Mouse (Mus musculus): ENCODE measurements around the gene Cirbp. TPM values are rescaled to one million over a fixed set of nuclear protein-coding genes. Genes with fewer than 3 reads are reported as not detected.

Gene Cirbp
- polyA plus RNA-seq, 1 experiment from 2014 or later = 83.4 TPM

DNA sequence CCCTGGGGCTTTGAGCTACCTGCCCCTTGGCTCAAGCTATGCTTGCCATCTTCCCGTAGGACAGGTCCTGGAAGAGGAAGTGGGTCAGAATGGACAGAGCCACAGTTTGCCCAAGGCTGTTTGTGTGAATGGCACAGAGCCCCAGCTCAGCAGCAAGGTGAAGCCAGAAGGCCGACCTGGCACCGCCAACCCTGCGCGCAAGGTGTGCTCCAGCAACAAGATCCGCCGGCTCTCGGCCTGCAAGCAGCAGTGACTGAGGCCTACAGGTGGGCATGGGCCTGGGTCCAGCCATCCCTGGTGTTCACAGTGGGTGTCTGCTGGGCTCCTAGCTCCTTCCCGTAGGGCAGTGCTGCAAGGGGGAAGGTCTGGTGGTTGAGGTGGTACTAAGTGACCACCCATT lies 35.9 kb upstream of the Cirbp start:
- H3K9ac ChIP-seq (ENCODE audit: low read length) = no peak overlapping the region
- 86% methylated on average over 9 of the region's 9 CpGs for WGBS
- peaks cover 49% of the 10 kb centered on the region for H3K36me3 ChIP-seq (ENCODE audit: control insufficient read depth, insufficient read depth, low read length)
- no peak overlapping the region for H3K27ac ChIP-seq (ENCODE audit: low read length)
- no peak for ATAC-seq (ENCODE audit: low read depth)
- peaks cover 4% of the 10 kb centered on the region; the same call in 1 of the 2 replicates for H3K4me1 ChIP-seq (replicated peaks; ENCODE audit: control insufficient read depth, insufficient read depth, low read length)
- H3K4me2 ChIP-seq (ENCODE audit: low read depth, low read length) = no peak overlapping the region
- H3K9me3 ChIP-seq (ENCODE audit: control insufficient read depth, low read length) = no peaks in the 10 kb centered on the region
- H3K4me3 ChIP-seq (ENCODE audit: low read length) = no peak overlapping the region
- no peaks in the 10 kb centered on the region for H3K27me3 ChIP-seq (ENCODE audit: control insufficient read depth, insufficient read depth, low read depth, low read length)

DNA sequence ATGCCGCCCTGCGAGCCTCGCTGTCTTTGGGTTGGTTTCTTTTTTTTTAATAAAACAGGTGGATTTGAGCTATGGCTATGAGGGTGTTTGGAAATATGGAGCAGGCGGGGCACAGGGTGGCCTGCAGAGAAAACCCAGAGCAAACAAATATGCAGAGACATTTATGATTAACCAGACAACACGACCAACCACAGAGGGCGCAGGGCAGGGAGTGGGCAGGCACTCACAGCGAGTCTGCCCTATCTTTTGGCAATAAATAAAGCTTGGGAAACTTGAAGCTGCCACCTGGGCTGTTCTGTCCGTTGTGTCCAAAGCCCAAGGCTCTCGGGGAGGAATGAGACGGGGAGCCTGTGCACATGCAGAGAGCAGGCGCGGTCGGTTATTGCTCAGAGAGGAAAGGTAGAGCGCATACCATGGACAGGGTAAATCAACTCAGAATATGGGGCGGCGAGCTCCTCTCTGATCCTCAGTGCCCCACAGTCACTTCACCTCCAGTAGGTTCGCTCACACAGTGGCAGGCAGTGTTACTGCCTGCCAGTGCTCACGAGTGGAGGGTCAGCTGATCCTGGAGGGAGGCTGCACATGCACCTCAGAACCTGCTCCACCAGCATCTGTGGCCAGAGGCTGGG lies 35.3 kb upstream of the Cirbp start:
- no peak for ATAC-seq (ENCODE audit: low read depth)
- H3K27me3 ChIP-seq (ENCODE audit: control insufficient read depth, insufficient read depth, low read depth, low read length) = peaks cover 4% of the 10 kb centered on the region; the same call in 1 of the 2 replicates
- peaks cover 52% of the 10 kb centered on the region for H3K36me3 ChIP-seq (ENCODE audit: control insufficient read depth, insufficient read depth, low read length)
- no peak overlapping the region for H3K9ac ChIP-seq (ENCODE audit: low read length)
- no peak overlapping the region for H3K4me2 ChIP-seq (ENCODE audit: low read depth, low read length)
- peaks cover 4% of the 10 kb centered on the region; the same call in 1 of the 2 replicates for H3K4me1 ChIP-seq (replicated peaks; ENCODE audit: control insufficient read depth, insufficient read depth, low read length)
- no peaks in the 10 kb centered on the region for H3K9me3 ChIP-seq (ENCODE audit: control insufficient read depth, low read length)
- H3K4me3 ChIP-seq (ENCODE audit: low read length) = no peak overlapping the region
- 69% methylated on average over 18 of the region's 18 CpGs for WGBS
- no peak overlapping the region for H3K27ac ChIP-seq (ENCODE audit: low read length)

DNA sequence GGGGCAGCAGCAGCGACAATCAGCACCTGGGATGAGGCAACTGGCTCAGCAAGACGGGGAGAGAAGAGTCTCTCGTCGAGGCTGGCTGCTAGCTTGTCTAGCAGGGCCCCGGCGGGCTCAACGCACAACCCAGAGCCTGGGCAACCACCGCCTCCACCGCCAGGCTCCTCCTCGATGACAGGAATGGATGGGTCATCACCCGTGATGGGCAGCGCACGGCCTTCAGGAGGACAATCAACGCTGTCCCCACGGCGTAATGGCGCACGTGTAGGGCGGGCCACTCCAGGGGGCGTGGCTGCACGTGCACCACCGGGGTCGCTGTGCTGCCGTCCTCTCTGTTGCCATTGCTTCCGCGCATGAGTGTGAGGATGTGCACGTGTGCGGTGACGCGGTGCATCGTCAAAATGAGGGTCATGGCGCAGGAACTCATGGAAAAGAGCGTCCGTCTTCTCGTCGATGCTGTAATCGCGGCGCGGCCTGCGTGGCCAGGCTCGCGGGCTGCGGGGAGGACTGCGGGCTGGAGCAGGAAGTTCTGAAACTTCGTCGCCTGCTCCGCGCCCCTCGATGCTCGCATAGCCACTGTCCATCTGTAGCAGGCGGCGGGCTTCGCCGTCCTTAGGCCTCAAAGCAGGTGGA lies 34.4 kb upstream of the Cirbp start:
- ATAC-seq (ENCODE audit: low read depth) = no peak
- peaks cover 7% of the 10 kb centered on the region; the same call in 1 of the 2 replicates for H3K4me1 ChIP-seq (replicated peaks; ENCODE audit: control insufficient read depth, insufficient read depth, low read length)
- peaks cover 48% of the 10 kb centered on the region for H3K36me3 ChIP-seq (ENCODE audit: control insufficient read depth, insufficient read depth, low read length)
- H3K27ac ChIP-seq (ENCODE audit: low read length) = no peak overlapping the region
- H3K9ac ChIP-seq (ENCODE audit: low read length) = no peak overlapping the region
- peak overlapping the region; percentile 16; the same call in 1 of the 2 replicates for H3K4me2 ChIP-seq (ENCODE audit: low read depth, low read length)
- peaks cover 11% of the 10 kb centered on the region for H3K27me3 ChIP-seq (ENCODE audit: control insufficient read depth, insufficient read depth, low read depth, low read length)
- no peaks in the 10 kb centered on the region for H3K9me3 ChIP-seq (ENCODE audit: control insufficient read depth, low read length)
- 27% methylated on average over 55 of the region's 55 CpGs for WGBS
- H3K4me3 ChIP-seq (ENCODE audit: low read length) = no peak overlapping the region

DNA sequence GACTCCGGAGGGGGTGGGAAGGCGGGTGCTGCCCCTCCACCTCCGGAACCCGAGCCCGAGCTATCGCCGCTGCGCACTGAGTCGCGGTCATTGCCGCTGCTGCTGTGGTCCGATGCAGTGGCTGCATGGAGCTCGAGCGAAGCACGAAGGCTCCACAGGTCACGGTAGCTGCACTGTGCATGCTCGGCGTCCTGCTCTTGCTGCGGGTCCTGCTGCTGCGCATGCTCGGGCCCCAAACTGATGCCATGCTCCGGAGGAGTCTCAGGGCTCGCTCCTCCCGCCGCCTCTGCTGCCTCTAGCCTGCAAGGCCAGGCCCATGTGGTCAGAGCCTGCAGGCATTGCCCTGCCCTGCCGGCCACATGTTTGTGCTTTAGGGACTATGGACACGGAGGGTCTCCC lies 33.8 kb upstream of the Cirbp start:
- ATAC-seq (ENCODE audit: low read depth) = no peak
- WGBS = 56% methylated on average over 27 of the region's 27 CpGs
- H3K4me3 ChIP-seq (ENCODE audit: low read length) = no peak overlapping the region
- no peak overlapping the region for H3K9ac ChIP-seq (ENCODE audit: low read length)
- no peak overlapping the region for H3K4me2 ChIP-seq (ENCODE audit: low read depth, low read length)
- peaks cover 45% of the 10 kb centered on the region for H3K36me3 ChIP-seq (ENCODE audit: control insufficient read depth, insufficient read depth, low read length)
- H3K27me3 ChIP-seq (ENCODE audit: control insufficient read depth, insufficient read depth, low read depth, low read length) = peaks cover 16% of the 10 kb centered on the region
- H3K27ac ChIP-seq (ENCODE audit: low read length) = no peak overlapping the region
- peaks cover 10% of the 10 kb centered on the region; the same call in 1 of the 2 replicates for H3K4me1 ChIP-seq (replicated peaks; ENCODE audit: control insufficient read depth, insufficient read depth, low read length)
- no peaks in the 10 kb centered on the region for H3K9me3 ChIP-seq (ENCODE audit: control insufficient read depth, low read length)

DNA sequence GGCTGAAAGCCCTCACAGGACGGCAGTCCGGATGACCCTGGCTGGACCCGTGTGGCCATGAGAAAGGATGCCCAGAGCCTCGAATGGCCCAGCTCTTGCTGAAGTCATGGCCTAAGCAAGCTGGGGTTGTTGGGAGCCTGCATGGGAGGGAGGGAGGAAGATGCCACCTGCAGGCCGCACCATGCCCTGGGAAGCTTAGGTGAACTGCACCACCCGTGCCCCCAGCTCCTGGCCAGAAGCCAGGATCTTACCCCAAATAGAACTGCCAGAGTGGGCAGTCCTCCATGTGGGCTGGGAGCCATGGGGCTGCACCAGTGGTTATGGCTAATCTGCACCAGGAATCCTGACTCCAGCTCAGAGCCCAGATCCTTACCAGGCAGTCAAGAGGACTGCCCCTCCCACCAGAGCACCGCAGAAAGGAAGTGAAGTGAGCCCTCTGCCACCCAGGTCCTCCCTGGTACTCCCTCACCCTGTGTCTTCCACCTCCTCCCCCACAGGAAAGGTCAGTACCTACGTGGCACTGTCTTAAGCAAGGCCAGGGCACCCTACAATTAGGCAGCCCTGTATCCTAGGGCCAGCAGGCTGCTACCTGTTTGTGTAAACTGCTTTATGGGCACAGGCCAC lies 32.4 kb upstream of the Cirbp start:
- H3K27ac ChIP-seq (ENCODE audit: low read length) = no peak overlapping the region
- no peak for ATAC-seq (ENCODE audit: low read depth)
- 57% methylated on average over 8 of the region's 8 CpGs for WGBS

DNA sequence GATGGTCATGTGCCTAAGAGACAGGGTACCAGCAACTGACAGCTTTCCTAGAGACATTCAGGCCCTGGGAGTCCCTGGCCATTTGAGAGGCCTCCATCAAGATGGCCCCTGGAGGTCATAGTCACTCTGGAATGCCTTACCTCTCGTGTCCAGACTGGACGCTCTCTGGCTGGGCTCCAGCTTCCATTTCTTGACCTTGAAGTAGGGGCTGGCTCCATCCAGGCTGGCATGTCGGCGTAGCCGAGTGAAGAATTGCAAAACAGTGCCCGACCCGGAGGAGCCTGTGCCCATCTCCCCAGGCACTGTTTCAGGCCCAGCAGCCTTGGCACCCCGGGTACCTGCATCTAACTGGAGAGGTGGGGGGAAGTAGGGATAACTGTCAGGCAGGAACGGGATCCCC lies 31.4 kb upstream of the Cirbp start:
- Histone ChIP-seq H3K27ac (ENCODE audit: low read length) (no peak overlapping the region), H3K4me3 (ENCODE audit: low read length) (no peak overlapping the region), H3K27me3 (ENCODE audit: control insufficient read depth, insufficient read depth, low read depth, low read length) (peaks cover 34% of the 10 kb centered on the region), H3K9ac (ENCODE audit: low read length) (no peak overlapping the region), H3K4me1 (replicated peaks; ENCODE audit: control insufficient read depth, insufficient read depth, low read length) (peaks cover 29% of the 10 kb centered on the region), H3K9me3 (ENCODE audit: control insufficient read depth, low read length) (no peaks in the 10 kb centered on the region), H3K4me2 (ENCODE audit: low read depth, low read length) (no peak overlapping the region), H3K36me3 (ENCODE audit: control insufficient read depth, insufficient read depth, low read length) (peaks cover 26% of the 10 kb centered on the region)
- no peak for ATAC-seq (ENCODE audit: low read depth)
- WGBS = 80% methylated on average over 9 of the region's 9 CpGs

More for the DNA sequence above, 32.4 kb upstream of the Cirbp start:
- Histone ChIP-seq H3K4me1 (replicated peaks; ENCODE audit: control insufficient read depth, insufficient read depth, low read length) (peaks cover 22% of the 10 kb centered on the region), H3K4me3 (ENCODE audit: low read length) (no peak overlapping the region), H3K9me3 (ENCODE audit: control insufficient read depth, low read length) (no peaks in the 10 kb centered on the region), H3K27me3 (ENCODE audit: control insufficient read depth, insufficient read depth, low read depth, low read length) (peaks cover 28% of the 10 kb centered on the region), H3K36me3 (ENCODE audit: control insufficient read depth, insufficient read depth, low read length) (peaks cover 33% of the 10 kb centered on the region), H3K4me2 (ENCODE audit: low read depth, low read length) (no peak overlapping the region), H3K9ac (ENCODE audit: low read length) (no peak overlapping the region; the same call in 1 of the 2 replicates)

DNA sequence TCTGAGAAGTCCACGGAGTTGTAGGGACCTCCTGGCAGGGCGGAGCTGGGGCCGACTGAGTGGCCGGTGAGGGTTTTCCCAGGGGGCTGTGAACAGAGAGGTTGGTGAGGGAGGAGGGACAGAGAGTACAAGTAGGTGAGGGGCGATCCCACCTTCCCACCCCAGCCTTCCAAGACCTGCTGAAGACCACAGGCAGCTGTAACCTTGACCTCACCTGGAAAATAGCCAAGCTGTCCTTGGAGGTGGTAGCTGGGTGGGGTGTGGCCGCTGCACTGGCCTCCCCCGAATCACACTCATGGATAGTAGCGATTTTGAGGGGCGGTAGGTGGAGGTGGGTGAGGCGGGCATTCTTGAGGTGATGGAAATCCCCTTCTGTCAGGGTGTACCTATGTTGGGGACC lies 30.6 kb upstream of the Cirbp start:
- Histone ChIP-seq H3K4me1 (replicated peaks; ENCODE audit: control insufficient read depth, insufficient read depth, low read length) (peaks cover 30% of the 10 kb centered on the region), H3K36me3 (ENCODE audit: control insufficient read depth, insufficient read depth, low read length) (peaks cover 20% of the 10 kb centered on the region), H3K9ac (ENCODE audit: low read length) (no peak overlapping the region), H3K27me3 (ENCODE audit: control insufficient read depth, insufficient read depth, low read depth, low read length) (peaks cover 34% of the 10 kb centered on the region), H3K4me2 (ENCODE audit: low read depth, low read length) (no peak overlapping the region), H3K9me3 (ENCODE audit: control insufficient read depth, low read length) (no peaks in the 10 kb centered on the region), H3K4me3 (ENCODE audit: low read length) (no peak overlapping the region), H3K27ac (ENCODE audit: low read length) (no peak overlapping the region)
- ATAC-seq (ENCODE audit: low read depth) = no peak
- WGBS = 84% methylated on average over 10 of the region's 10 CpGs

DNA sequence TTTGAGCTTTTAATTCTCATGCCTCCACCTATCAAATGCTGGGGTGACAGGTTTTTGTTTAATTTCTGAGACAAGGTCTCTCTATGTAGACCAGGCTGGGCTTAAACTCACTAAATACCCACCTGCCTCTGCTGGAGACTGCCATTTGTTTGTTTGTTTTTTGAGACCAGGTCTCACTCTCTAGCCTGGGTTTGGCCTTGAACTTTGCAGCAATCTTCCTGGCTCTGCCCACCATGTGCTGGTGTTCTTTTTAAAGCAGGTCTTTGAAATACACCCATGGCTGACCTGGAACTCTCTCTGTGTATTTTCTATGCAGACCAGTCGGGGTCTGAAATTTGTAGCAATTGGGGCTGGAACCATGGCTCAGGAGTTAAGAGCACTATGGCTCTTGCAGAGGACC lies 30.1 kb upstream of the Cirbp start:
- ATAC-seq (ENCODE audit: low read depth) = no peak
- H3K36me3 ChIP-seq (ENCODE audit: control insufficient read depth, insufficient read depth, low read length) = peaks cover 16% of the 10 kb centered on the region

DNA sequence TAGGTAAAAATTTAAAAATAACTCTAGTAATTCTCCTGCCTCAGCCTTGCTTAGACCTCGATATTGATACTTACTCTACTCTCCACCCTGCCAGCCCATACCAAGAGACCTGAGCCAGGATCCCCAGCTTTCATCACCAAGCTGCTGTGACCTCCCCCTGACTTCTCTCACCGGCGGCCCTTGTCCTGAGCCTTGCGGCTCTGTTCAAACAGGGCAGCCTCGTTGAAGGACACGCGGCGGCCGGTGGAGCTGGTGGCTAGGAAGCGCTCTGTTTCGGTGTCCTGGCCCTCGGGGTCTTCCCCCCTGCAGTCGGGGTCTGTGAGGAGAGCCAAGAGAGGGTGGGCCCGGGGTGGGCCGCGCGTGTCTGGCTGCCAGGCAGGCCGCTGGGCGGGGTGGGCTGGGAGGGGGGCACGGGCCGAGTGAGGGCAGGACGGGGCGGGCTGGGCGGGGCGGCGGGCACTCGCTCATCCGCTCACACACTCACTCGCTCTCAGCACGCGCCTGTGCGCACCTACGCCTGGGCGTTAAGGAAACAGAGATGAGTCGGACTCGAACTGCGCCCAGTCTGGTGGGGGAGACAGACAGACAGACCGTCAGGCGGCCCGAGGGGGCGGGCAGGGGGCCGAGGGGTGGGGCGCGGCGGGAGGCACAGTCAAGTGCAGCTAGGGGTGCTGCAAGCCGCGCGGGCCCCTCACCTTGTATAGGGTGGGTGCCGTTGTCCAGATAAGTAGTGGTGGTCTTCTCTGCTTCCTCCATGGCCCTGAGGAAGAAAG lies 29.4 kb upstream of the Cirbp start:
- Histone ChIP-seq H3K36me3 (ENCODE audit: control insufficient read depth, insufficient read depth, low read length) (peaks cover 11% of the 10 kb centered on the region), H3K9ac (ENCODE audit: low read length) (peak overlapping the region; percentile 79), H3K4me3 (ENCODE audit: low read length) (peak overlapping the region; percentile 74), H3K27me3 (ENCODE audit: control insufficient read depth, insufficient read depth, low read depth, low read length) (peaks cover 34% of the 10 kb centered on the region), H3K4me2 (ENCODE audit: low read depth, low read length) (peak overlapping the region; percentile 100), H3K4me1 (replicated peaks; ENCODE audit: control insufficient read depth, insufficient read depth, low read length) (peaks cover 34% of the 10 kb centered on the region), H3K27ac (ENCODE audit: low read length) (peak overlapping the region; percentile 75), H3K9me3 (ENCODE audit: control insufficient read depth, low read length) (no peaks in the 10 kb centered on the region)
- no peak for ATAC-seq (ENCODE audit: low read depth)
- WGBS = 7% methylated on average over 34 of the region's 49 CpGs

More for the DNA sequence above, 30.1 kb upstream of the Cirbp start:
- peaks cover 34% of the 10 kb centered on the region for H3K27me3 ChIP-seq (ENCODE audit: control insufficient read depth, insufficient read depth, low read depth, low read length)
- no peak overlapping the region for H3K9ac ChIP-seq (ENCODE audit: low read length)
- no peaks in the 10 kb centered on the region for H3K9me3 ChIP-seq (ENCODE audit: control insufficient read depth, low read length)
- no peak overlapping the region for H3K4me2 ChIP-seq (ENCODE audit: low read depth, low read length)
- no peak overlapping the region for H3K27ac ChIP-seq (ENCODE audit: low read length)
- H3K4me1 ChIP-seq (replicated peaks; ENCODE audit: control insufficient read depth, insufficient read depth, low read length) = peaks cover 30% of the 10 kb centered on the region
- H3K4me3 ChIP-seq (ENCODE audit: low read length) = no peak overlapping the region
- 90% methylated on average over 1 of the region's 1 CpGs for WGBS

Data from lung, embryonic 16.5 days (tissue).